In the genomic region with DNA sequence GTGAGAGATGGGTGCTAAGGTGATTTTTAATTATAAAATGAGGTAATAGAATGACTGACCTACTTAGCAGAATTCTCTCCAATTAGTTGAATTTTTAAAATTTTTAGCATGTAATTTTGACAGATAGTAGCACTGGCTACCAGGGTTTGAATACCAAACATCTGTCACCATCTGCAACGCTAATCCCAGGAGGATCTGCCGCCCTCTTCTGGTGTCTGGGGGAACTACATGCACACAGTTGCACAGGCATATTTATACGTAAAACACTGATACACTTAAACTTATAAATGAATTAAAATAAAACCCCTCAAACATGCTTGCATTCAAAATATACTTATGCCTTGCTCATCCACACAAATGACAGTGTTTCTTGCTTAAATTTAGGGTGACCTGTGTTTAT, we compare ENCODE assay signal across 9 mouse cellular contexts.
DNase-seq lines count a peak whose midpoint lies in the region; ATAC-seq and TF ChIP-seq lines count a peak whose summit lies in the region.
"Had no signal": no experiment of that assay in that cellular context is flagged by ENCODE, and none has a peak within 500 bp of the region (broad histone marks: within the 10 kb centered on the region; RNA-seq: fewer than 3 reads in every experiment).

No protein-coding gene starts in this region.

- peak; percentile 51 for DNase-seq in ES-CJ7 (ENCODE audit: low read depth, low spot score)
- peak; percentile 17 for DNase-seq in adrenal gland, adult 2 months
- DNase-seq in embryo, embryonic 11.5 days (ENCODE audit: low read depth, low spot score) = peak; percentile 14
- DNase-seq in liver, embryonic 14.5 days (ENCODE audit: low read depth in 3 of 3, low spot score in 3 of 3) = no peak

- no peak overlapping the region for H3K4me2 ChIP-seq in intestine, postnatal 0 days (replicated peaks; ENCODE audit: low read depth)
- no peak overlapping the region for H3K4me2 ChIP-seq in intestine, embryonic 16.5 days (ENCODE audit: low read depth, low read length)
- no peak overlapping the region for H3K4me2 ChIP-seq in liver, embryonic 14.5 days (ENCODE audit: low read depth)
- no peak overlapping the region for H3K4me2 ChIP-seq in hindbrain, embryonic 12.5 days (replicated peaks)
- H3K4me2 ChIP-seq: stomach, embryonic 15.5 days had no signal

- H3K9ac ChIP-seq in intestine, postnatal 0 days (ENCODE audit: low read depth, low read length) = no peak overlapping the region
- H3K9ac ChIP-seq in intestine, embryonic 16.5 days (ENCODE audit: low read depth, low read length) = no peak overlapping the region
- H3K9ac ChIP-seq in liver, embryonic 14.5 days (replicated peaks) = no peak overlapping the region
- H3K9ac ChIP-seq in hindbrain, embryonic 12.5 days = no peak overlapping the region
- H3K9ac ChIP-seq: stomach, embryonic 15.5 days had no signal

- no peak for ATAC-seq in intestine, postnatal 0 days
- ATAC-seq in intestine, embryonic 16.5 days = no peak
- no peak for ATAC-seq in liver, embryonic 14.5 days (ENCODE audit: insufficient read depth)
- ATAC-seq in hindbrain, embryonic 12.5 days (ENCODE audit: low FRiP score) = no peak

- H3K9me3 ChIP-seq in intestine, postnatal 0 days (ENCODE audit: control insufficient read depth) = no peaks in the 10 kb centered on the region
- no peaks in the 10 kb centered on the region for H3K9me3 ChIP-seq in intestine, embryonic 16.5 days (ENCODE audit: control insufficient read depth, low read length)
- H3K9me3 ChIP-seq in liver, embryonic 14.5 days (ENCODE audit: control insufficient read depth, low read length) = no peaks in the 10 kb centered on the region
- no peaks in the 10 kb centered on the region for H3K9me3 ChIP-seq in hindbrain, embryonic 12.5 days (replicated peaks)
- H3K9me3 ChIP-seq: stomach, embryonic 15.5 days had no signal

- H3K36me3 ChIP-seq in intestine, postnatal 0 days (ENCODE audit: control insufficient read depth, insufficient read depth) = no peaks in the 10 kb centered on the region
- no peaks in the 10 kb centered on the region for H3K36me3 ChIP-seq in intestine, embryonic 16.5 days (ENCODE audit: control insufficient read depth, insufficient read depth, low read length)
- H3K36me3 ChIP-seq in liver, embryonic 14.5 days (replicated peaks; ENCODE audit: control insufficient read depth, insufficient read depth, low read depth) = no peaks in the 10 kb centered on the region
- no peaks in the 10 kb centered on the region for H3K36me3 ChIP-seq in testis, adult 2 months (ENCODE audit: control insufficient read depth, insufficient read depth, low read length)
- H3K36me3 ChIP-seq in hindbrain, embryonic 12.5 days = no peaks in the 10 kb centered on the region
- H3K36me3 ChIP-seq: stomach, embryonic 15.5 days had no signal

- no peak overlapping the region for H3K27ac ChIP-seq in intestine, postnatal 0 days (ENCODE audit: low read depth, low read length)
- no peak overlapping the region for H3K27ac ChIP-seq in intestine, embryonic 16.5 days (ENCODE audit: low read length)
- H3K27ac ChIP-seq in liver, embryonic 14.5 days = no peak overlapping the region
- H3K27ac ChIP-seq in testis, adult 2 months (ENCODE audit: control insufficient read depth, insufficient read depth, low read depth, low read length) = no peak overlapping the region
- no peak overlapping the region for H3K27ac ChIP-seq in hindbrain, embryonic 12.5 days
- H3K27ac ChIP-seq: stomach, embryonic 15.5 days had no signal

- H3K4me3 ChIP-seq in intestine, postnatal 0 days (ENCODE audit: low read depth, low read length) = no peak overlapping the region
- no peak overlapping the region for H3K4me3 ChIP-seq in intestine, embryonic 16.5 days (ENCODE audit: low read length)
- H3K4me3 ChIP-seq in liver, embryonic 14.5 days (ENCODE audit: insufficient read depth in 1 of 2, low read depth in 2 of 2, low read length in 2 of 2) = no peak overlapping the region
- H3K4me3 ChIP-seq in testis, adult 2 months (ENCODE audit: control insufficient read depth, low read depth, low read length) = no peak overlapping the region
- H3K4me3 ChIP-seq in hindbrain, embryonic 12.5 days = no peak overlapping the region
- H3K4me3 ChIP-seq: stomach, embryonic 15.5 days had no signal

- no peak for TF ChIP-seq POLR2A in testis, adult 2 months (IDR thresholded peaks at IDR 0.05; ENCODE audit: control insufficient read depth, low read depth, low read length)

- H3K27me3 ChIP-seq in intestine, postnatal 0 days (replicated peaks; ENCODE audit: control insufficient read depth, insufficient read depth, low read length) = no peaks in the 10 kb centered on the region
- no peaks in the 10 kb centered on the region for H3K27me3 ChIP-seq in intestine, embryonic 16.5 days (replicated peaks; ENCODE audit: control insufficient read depth, insufficient read depth, low read length)
- H3K27me3 ChIP-seq in liver, embryonic 14.5 days (ENCODE audit: control insufficient read depth, insufficient read depth, low read length) = no peaks in the 10 kb centered on the region
- no peaks in the 10 kb centered on the region for H3K27me3 ChIP-seq in testis, adult 2 months (ENCODE audit: control insufficient read depth, insufficient read depth, low read length)
- H3K27me3 ChIP-seq in hindbrain, embryonic 12.5 days = no peaks in the 10 kb centered on the region
- H3K27me3 ChIP-seq: stomach, embryonic 15.5 days had no signal

- H3K4me1 ChIP-seq in intestine, postnatal 0 days (replicated peaks; ENCODE audit: control insufficient read depth, insufficient read depth, low read length) = no peaks in the 10 kb centered on the region
- H3K4me1 ChIP-seq in intestine, embryonic 16.5 days (ENCODE audit: control insufficient read depth, insufficient read depth, low read length) = no peaks in the 10 kb centered on the region
- no peaks in the 10 kb centered on the region for H3K4me1 ChIP-seq in liver, embryonic 14.5 days (replicated peaks; ENCODE audit: control insufficient read depth in 2 of 2, insufficient read depth in 2 of 2, low read length in 1 of 2)
- no peaks in the 10 kb centered on the region for H3K4me1 ChIP-seq in testis, adult 2 months (ENCODE audit: control insufficient read depth, insufficient read depth, low read length)
- no peaks in the 10 kb centered on the region for H3K4me1 ChIP-seq in hindbrain, embryonic 12.5 days
- H3K4me1 ChIP-seq: stomach, embryonic 15.5 days had no signal

- TF ChIP-seq CTCF in intestine, postnatal 0 days (IDR thresholded peaks at IDR 0.05; ENCODE audit: low read depth) = peak; percentile 69
- peak; percentile 66 for TF ChIP-seq CTCF in liver, embryonic 14.5 days (IDR thresholded peaks at IDR 0.05; ENCODE audit: low read depth)
- peak; percentile 71; the same call in 1 of the 2 replicates for TF ChIP-seq CTCF in testis, adult 2 months (IDR thresholded peaks at IDR 0.05; ENCODE audit: control insufficient read depth, insufficient read depth, insufficient replicate concordance, low read depth, low read length)

- TF ChIP-seq EP300 in liver, embryonic 14.5 days (IDR thresholded peaks at IDR 0.05; ENCODE audit: low read depth) = no peak

- 30% methylated on average over 3 of the region's 3 CpGs for WGBS in intestine, postnatal 0 days
- WGBS in intestine, embryonic 16.5 days = 30% methylated on average over 3 of the region's 3 CpGs
- 27% methylated on average over 3 of the region's 3 CpGs for WGBS in liver, embryonic 14.5 days (ENCODE audit: insufficient replicate concordance)
- 22% methylated on average over 3 of the region's 3 CpGs for WGBS in hindbrain, embryonic 12.5 days

Comparison
In these comparisons a context has a peak if more than half of its experiments do, and no peak if none do; other contexts are left out.
1. DNase-seq: peak in ES-CJ7 (single experiment), adrenal gland, adult 2 months (single experiment) and embryo, embryonic 11.5 days (single experiment); none in liver, embryonic 14.5 days (0 of 3).
2. Peak in every context shown above with its lines, with median percentiles within 50 percentile points of each other: CTCF ChIP-seq.